ENCODE assay signal across 18 mouse cellular contexts in genomic region chr11:96935872-96936650, GRCm38 (mm10). TPM values are rescaled to one million over a fixed set of nuclear protein-coding genes. Genes with fewer than 3 reads are reported as not detected.
DNase-seq lines count a peak whose midpoint lies in the region; ATAC-seq and TF ChIP-seq lines count a peak whose summit lies in the region.
"Had no signal": no experiment of that assay in that cellular context is flagged by ENCODE, and none has a peak within 500 bp of the region (broad histone marks: within the 10 kb centered on the region; RNA-seq: fewer than 3 reads in every experiment).

No protein-coding gene starts in this region.

- no peaks in the 10 kb centered on the region for H3K27me3 ChIP-seq in testis, adult 2 months (ENCODE audit: control insufficient read depth, insufficient read depth, low read length)
- no peaks in the 10 kb centered on the region for H3K27me3 ChIP-seq in lung, postnatal 0 days (replicated peaks; ENCODE audit: insufficient read depth, low read length)
- H3K27me3 ChIP-seq: embryonic facial prominence, embryonic 12.5 days; limb, embryonic 15.5 days; neural tube, embryonic 12.5 days had no signal

- H3K36me3 ChIP-seq in testis, adult 2 months (ENCODE audit: control insufficient read depth, insufficient read depth, low read length): no peaks in the 10 kb centered on the region
- H3K36me3 ChIP-seq in lung, postnatal 0 days (ENCODE audit: insufficient read depth, low read length): no peaks in the 10 kb centered on the region
- H3K36me3 ChIP-seq: embryonic facial prominence, embryonic 12.5 days; limb, embryonic 15.5 days; neural tube, embryonic 12.5 days had no signal

- H3K9ac ChIP-seq in lung, postnatal 0 days (replicated peaks; ENCODE audit: low read depth): no peak overlapping the region
- H3K9ac ChIP-seq: embryonic facial prominence, embryonic 12.5 days; forebrain, postnatal 0 days; limb, embryonic 15.5 days; neural tube, embryonic 12.5 days had no signal

- no peak for TF ChIP-seq EP300 in lung, postnatal 0 days (IDR thresholded peaks at IDR 0.05)

- H3K4me3 ChIP-seq in testis, adult 2 months (ENCODE audit: control insufficient read depth, low read depth, low read length): peak overlapping the region; percentile 83
- H3K4me3 ChIP-seq in lung, postnatal 0 days (ENCODE audit: low read depth, low read length): no peak overlapping the region
- H3K4me3 ChIP-seq: embryonic facial prominence, embryonic 12.5 days; gastrocnemius, adult 2 months; limb, embryonic 15.5 days; neural tube, embryonic 12.5 days had no signal

- 62% methylated on average over 9 of the region's 9 CpGs for WGBS in lung, postnatal 0 days

- peaks cover 21% of the 10 kb centered on the region for H3K4me1 ChIP-seq in testis, adult 2 months (ENCODE audit: control insufficient read depth, insufficient read depth, low read length)
- H3K4me1 ChIP-seq in lung, postnatal 0 days (ENCODE audit: insufficient read depth, low read depth, low read length): peaks cover 5% of the 10 kb centered on the region; the same call in 1 of the 2 replicates
- H3K4me1 ChIP-seq: embryonic facial prominence, embryonic 12.5 days had no signal

- H3K9me3 ChIP-seq in lung, postnatal 0 days (ENCODE audit: low read length): no peaks in the 10 kb centered on the region
- H3K9me3 ChIP-seq: embryonic facial prominence, embryonic 12.5 days; limb, embryonic 15.5 days; neural tube, embryonic 12.5 days had no signal

- no peak for TF ChIP-seq POLR2A in testis, adult 2 months (IDR thresholded peaks at IDR 0.05; ENCODE audit: control insufficient read depth, low read depth, low read length)

- H3K4me2 ChIP-seq in lung, postnatal 0 days (replicated peaks; ENCODE audit: low read depth, low read length): no peak overlapping the region
- H3K4me2 ChIP-seq: embryonic facial prominence, embryonic 12.5 days; limb, embryonic 15.5 days had no signal

- peak overlapping the region; percentile 62; the same call in 1 of the 2 replicates for H3K27ac ChIP-seq in testis, adult 2 months (ENCODE audit: control insufficient read depth, insufficient read depth, low read depth, low read length)
- H3K27ac ChIP-seq in lung, postnatal 0 days (ENCODE audit: low read length): peak overlapping the region; percentile 54; the same call in 1 of the 2 replicates
- H3K27ac ChIP-seq: embryonic facial prominence, embryonic 12.5 days; gastrocnemius, adult 2 months; limb, embryonic 15.5 days; neural tube, embryonic 12.5 days had no signal

- peak; percentile 54 for DNase-seq in kidney, adult 9 months
- DNase-seq in kidney, postnatal 4 days: no peak
- no peak for DNase-seq in testis, postnatal 14 days (ENCODE audit: low spot score)
- DNase-seq in lung, postnatal 0 days (ENCODE audit: low spot score): peak; percentile 67
- peak; percentile 56 for DNase-seq in yolk sac, embryonic 10.5 days (ENCODE audit: low spot score)
- no peak for DNase-seq in ovary, postnatal 14 days (ENCODE audit: low spot score)
- DNase-seq in cerebellum, postnatal 14 days: no peak
- DNase-seq: adrenal gland, adult 8-10 months; cerebellum, adult 11 months; forebrain, postnatal 0 days; gastrocnemius, adult 2 months; heart, postnatal 4 days; right cerebral cortex, postnatal 25 days; thymus, adult 2 months had no signal

- ATAC-seq in lung, postnatal 0 days: no peak

- no peak for TF ChIP-seq CTCF in testis, adult 2 months (IDR thresholded peaks at IDR 0.05; ENCODE audit: control insufficient read depth, insufficient read depth, insufficient replicate concordance, low read depth, low read length)
- no peak for TF ChIP-seq CTCF in lung, postnatal 0 days (IDR thresholded peaks at IDR 0.05)

RNA-seq across cellular contexts. Expression of gene Pnpo, which starts 7.7 kb away (rescaled TPM):
- polyA plus RNA-seq in testis, adult 2 months (2012; rRNA removed): 3.8 and 5.4 TPM in 2 replicates
- polyA plus RNA-seq in lung, postnatal 0 days (2015; fragmentation: Nextera tagmentation; extraction: Ambion mirVana): 28.7 and 30.0 TPM in 2 replicates

RNA-seq across cellular contexts. Expression of gene Prr15l, which starts 8.2 kb away (rescaled TPM):
- polyA plus RNA-seq in testis, adult 2 months (2012; rRNA removed): 2.1 and 4.0 TPM in 2 replicates
- 126 and 127 TPM in 2 replicates for polyA plus RNA-seq in lung, postnatal 0 days (2015; fragmentation: Nextera tagmentation; extraction: Ambion mirVana)

RNA-seq across cellular contexts. Expression of gene Cdk5rap3, which starts 19.8 kb away (rescaled TPM):
- 75.0 and 77.8 TPM in 2 replicates for polyA plus RNA-seq in testis, adult 2 months (2012; rRNA removed)
- polyA plus RNA-seq in lung, postnatal 0 days (2015; fragmentation: Nextera tagmentation; extraction: Ambion mirVana): 46.4 and 48.0 TPM in 2 replicates

RNA-seq across cellular contexts. Expression of gene Sp2, which starts 46.7 kb away (rescaled TPM):
- polyA plus RNA-seq in testis, adult 2 months (2012; rRNA removed): 16.4 and 17.9 TPM in 2 replicates
- 9.1 and 10.6 TPM in 2 replicates for polyA plus RNA-seq in lung, postnatal 0 days (2015; fragmentation: Nextera tagmentation; extraction: Ambion mirVana)

Comparison
In these comparisons a context has a peak if more than half of its experiments do, and no peak if none do; other contexts are left out.
1. DNase-seq: peak in kidney, adult 9 months (single experiment), lung, postnatal 0 days (single experiment) and yolk sac, embryonic 10.5 days (single experiment); none in kidney, postnatal 4 days (0 of 2), testis, postnatal 14 days (single experiment), ovary, postnatal 14 days (single experiment) and cerebellum, postnatal 14 days (0 of 2).
2. RNA of gene Prr15l, which starts 8.2 kb away (polyA plus RNA-seq): 126 to 127 TPM in lung, postnatal 0 days; 2.1 to 4.0 TPM in testis, adult 2 months; every median in the first group is over 10 times any median in the second.